Mouse (Mus musculus) stomach, embryonic 14.5 days (tissue): ENCODE results near the gene Gtf3c4. TPM values are rescaled to one million over a fixed set of nuclear protein-coding genes. Genes with fewer than 3 reads are reported as not detected.

Experiments
- ATAC-seq: fragments of 200-750 bp; cut with Nextera tagmentation; 2 replicates; pipeline ENCODE4 v1.8.0; 2017; ENCODE audit warnings: low read depth, moderate TSS enrichment; ENCODE audit not compliant: insufficient number of reproducible peaks, insufficient read depth, low FRiP score
- H3K27ac ChIP-seq: fragments of 300-500 bp; sonication (generic); 2 replicates; pipeline ENCODE4 v1.5.1; 2014; ENCODE audit warnings: mild to moderate bottlenecking, low read length, moderate library complexity, mixed read lengths
- H3K27me3 ChIP-seq: fragments of 300-500 bp; sonication (generic); 2 replicates; pipeline ENCODE4 v1.6.1; 2014; ENCODE audit warnings: low read length, control low read depth, mixed read lengths; ENCODE audit not compliant: control insufficient read depth, insufficient read depth
- H3K36me3 ChIP-seq: fragments of 300-500 bp; sonication (generic); 2 replicates; pipeline ENCODE4 v1.6.1; 2014; ENCODE audit warnings: mild to moderate bottlenecking, control low read depth, low read length, moderate library complexity, mixed read lengths; ENCODE audit not compliant: control insufficient read depth, insufficient read depth
- H3K4me1 ChIP-seq: fragments of 300-500 bp; sonication (generic); 2 replicates; pipeline ENCODE4 v1.6.1; 2014; ENCODE audit warnings: low read length, control low read depth, mixed read lengths; ENCODE audit not compliant: control insufficient read depth, insufficient read depth
- H3K4me2 ChIP-seq: fragments of 300-500 bp; sonication (generic); replicated peaks from 2 replicates; pipeline ENCODE4 v1.6.1; 2014; ENCODE audit warnings: low read depth, low read length, control low read depth
- H3K4me3 ChIP-seq: fragments of 300-500 bp; sonication (generic); 2 replicates; pipeline ENCODE4 v1.5.1; 2014; ENCODE audit warnings: low read depth, low read length, control low read depth
- H3K9ac ChIP-seq: fragments of 300-500 bp; sonication (generic); replicated peaks from 2 replicates; pipeline ENCODE4 v1.6.1; 2014; ENCODE audit warnings: low read depth, mild to moderate bottlenecking, control low read depth, low read length, moderate library complexity, mixed read lengths
- H3K9me3 ChIP-seq: fragments of 300-500 bp; sonication (generic); 2 replicates; pipeline ENCODE4 v1.6.1; 2016; ENCODE audit warnings: low read depth, low read length, control low read depth; ENCODE audit not compliant: control insufficient read depth
- WGBS: fragments of 180-500 bp; shearing (Covaris S2); extraction: QIAGEN DNeasy Blood & Tissue Kit; methylation state at CpG from one replicate; pipeline ENCODE4 v1.1.7; 2014; 5-methylcytosine and 5-hydroxymethylcytosine counted together
- polyA plus RNA-seq: library from polyadenylated mRNA; unstranded; fragments of >200 nt; fragmentation: Nextera tagmentation; extraction: Ambion mirVana; gene quantifications from 2 replicates; pipeline ENCODE4 v1.2.1, GENCODE M21; 2014

Gene Gtf3c4
- polyA plus RNA-seq, 1 experiment from 2014 or later, result 23.3 TPM

DNA sequence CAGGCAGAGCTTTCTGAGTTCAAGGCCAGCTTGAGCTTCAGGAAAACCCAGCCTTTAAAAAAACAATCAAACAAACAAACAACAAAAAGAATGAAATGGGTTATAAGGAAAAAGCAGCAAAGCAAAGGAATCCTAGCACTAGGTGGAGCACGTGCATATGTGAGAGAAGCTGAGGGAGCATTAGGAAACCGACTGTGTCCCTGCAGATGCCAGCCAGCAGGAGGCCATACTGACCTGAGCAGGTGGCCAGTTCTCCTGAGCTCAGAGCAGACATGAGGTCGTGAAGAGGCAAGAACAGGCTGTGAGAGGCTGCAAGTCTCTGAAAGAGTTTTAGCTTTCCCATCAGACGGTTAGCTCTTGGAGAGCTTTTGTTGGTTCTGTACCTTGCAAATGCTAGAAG is 10.9 kb downstream of the Gtf3c4 start:
- peaks cover 78% of the 10 kb centered on the region for H3K36me3 ChIP-seq
- no peak for ATAC-seq
- 30% methylated on average over 4 of the region's 4 CpGs for WGBS

DNA sequence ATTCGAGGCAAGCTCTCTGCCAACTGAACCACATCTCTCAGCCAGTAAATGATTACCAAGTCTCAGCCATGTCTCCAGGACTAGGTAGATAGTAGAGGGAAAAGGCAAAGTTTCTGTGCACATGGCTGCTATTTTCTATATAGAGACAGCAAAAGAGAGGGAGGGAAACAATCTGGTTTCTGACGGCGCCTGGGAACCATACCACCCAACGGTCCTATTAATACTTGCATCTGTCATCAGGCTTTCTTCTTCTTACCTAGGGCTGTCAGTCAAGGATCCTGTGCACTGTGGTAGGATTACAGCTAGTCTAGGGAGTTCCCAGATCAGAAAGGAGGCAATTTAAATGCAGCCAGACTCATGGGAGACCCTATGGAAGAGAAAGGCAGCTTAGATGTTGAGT is 21.3 kb downstream of the Gtf3c4 start:
- no peak for ATAC-seq
- H3K4me2 ChIP-seq, result no peak overlapping the region
- no peaks in the 10 kb centered on the region for H3K27me3 ChIP-seq
- peaks cover 5% of the 10 kb centered on the region for H3K36me3 ChIP-seq
- no peaks in the 10 kb centered on the region for H3K9me3 ChIP-seq
- no peaks in the 10 kb centered on the region for H3K4me1 ChIP-seq
- H3K9ac ChIP-seq, result no peak overlapping the region
- H3K27ac ChIP-seq, result no peak overlapping the region
- 68% methylated on average over 4 of the region's 4 CpGs for WGBS
- H3K4me3 ChIP-seq, result no peak overlapping the region

More for the DNA sequence above, 10.9 kb downstream of the Gtf3c4 start:
- H3K9me3 ChIP-seq, result no peaks in the 10 kb centered on the region
- no peaks in the 10 kb centered on the region for H3K27me3 ChIP-seq
- H3K27ac ChIP-seq, result no peak overlapping the region
- H3K4me1 ChIP-seq, result no peaks in the 10 kb centered on the region
- H3K9ac ChIP-seq, result no peak overlapping the region
- H3K4me3 ChIP-seq, result no peak overlapping the region
- no peak overlapping the region for H3K4me2 ChIP-seq

DNA sequence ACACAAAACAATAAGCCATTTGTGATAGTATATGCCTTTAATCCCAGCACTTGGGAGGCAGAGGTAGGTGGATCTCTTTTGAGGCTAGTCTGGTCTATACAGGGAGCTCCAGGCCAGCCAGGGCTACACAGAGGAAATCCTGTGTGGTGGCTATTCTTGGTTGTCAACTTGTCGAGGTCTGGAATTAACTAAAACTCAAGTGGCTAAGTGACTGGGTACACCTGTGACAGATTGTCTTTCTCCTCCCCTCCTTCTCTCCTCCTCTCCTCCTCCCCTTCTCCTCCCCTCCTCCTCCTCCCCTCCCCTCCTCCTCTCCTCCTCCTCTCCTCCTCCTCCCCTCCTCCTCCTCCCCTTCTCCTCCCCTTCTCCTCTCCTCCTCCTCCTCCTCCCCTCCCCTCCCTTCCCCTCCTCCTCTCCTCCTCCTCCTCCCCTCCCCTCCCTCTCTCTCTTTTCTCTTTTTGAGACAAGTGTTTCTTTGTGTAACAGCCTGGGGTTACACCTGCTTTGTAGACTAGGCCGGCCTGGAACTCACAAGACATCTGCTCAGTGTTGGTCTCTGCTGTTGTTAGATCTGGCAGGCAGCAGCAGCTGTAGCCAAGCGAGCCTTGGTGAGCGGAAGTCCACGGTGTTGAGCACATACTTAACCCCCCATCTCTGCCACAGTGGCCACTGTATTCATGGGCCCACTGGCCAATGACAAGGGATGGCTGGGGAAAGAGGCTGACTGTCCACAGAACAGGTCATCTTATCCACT is 29.7 kb downstream of the Gtf3c4 start:
- Histone ChIP-seq H3K4me3 (no peak overlapping the region), H3K36me3 (no peaks in the 10 kb centered on the region), H3K27me3 (no peaks in the 10 kb centered on the region), H3K27ac (no peak overlapping the region), H3K4me1 (0 out of 2 replicates have a peak, but pooled peaks cover 3% of the 10 kb centered on the region), H3K9ac (no peak overlapping the region), H3K4me2 (no peak overlapping the region), H3K9me3 (no peaks in the 10 kb centered on the region)
- 56% methylated on average over 5 of the region's 5 CpGs for WGBS
- no peak for ATAC-seq

DNA sequence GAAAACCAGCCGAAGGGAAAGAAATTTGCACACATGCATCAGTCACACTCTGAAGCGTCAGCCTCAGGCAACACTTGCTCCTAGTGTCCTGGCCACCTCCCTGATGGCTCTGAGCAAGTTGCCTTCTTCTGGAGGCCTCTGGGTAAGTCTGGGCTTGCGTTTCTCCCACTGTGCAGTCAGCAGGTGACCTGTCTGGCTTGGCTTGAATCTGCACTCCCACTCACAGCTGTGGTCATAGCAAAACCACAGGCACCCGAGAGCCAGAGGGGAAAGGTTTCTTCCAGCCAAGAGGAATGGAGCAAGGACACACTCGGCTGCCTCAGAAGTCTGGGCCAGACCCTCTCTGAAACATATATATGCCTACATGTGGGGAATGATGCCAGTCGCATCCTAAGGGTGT is 31.3 kb downstream of the Gtf3c4 start:
- Histone ChIP-seq H3K4me1 (0 out of 2 replicates have a peak, but pooled peaks cover 3% of the 10 kb centered on the region), H3K9ac (no peak overlapping the region)

DNA sequence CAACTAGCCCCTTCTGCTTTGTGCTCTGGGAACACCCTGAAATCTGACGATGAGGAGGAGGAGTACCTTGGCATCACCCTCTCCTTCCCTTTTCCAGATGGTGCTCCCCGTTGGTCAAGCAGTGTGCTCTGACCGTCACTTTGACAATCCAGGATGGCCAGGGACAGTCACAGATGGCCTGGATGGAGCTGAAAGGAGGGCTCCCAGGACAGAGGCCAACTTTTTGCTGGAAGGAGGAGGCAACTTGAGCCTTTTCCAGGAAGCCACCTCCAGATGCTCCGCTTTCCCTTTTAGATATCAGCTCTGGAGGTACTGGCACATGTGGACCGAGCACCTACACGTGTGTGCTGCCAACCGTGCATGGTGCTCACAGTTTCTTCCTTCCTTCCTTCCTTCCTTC is 36.8 kb downstream of the Gtf3c4 start:
- 85% methylated on average over 7 of the region's 7 CpGs for WGBS
- H3K4me3 ChIP-seq, result no peak overlapping the region
- H3K9ac ChIP-seq, result no peak overlapping the region
- H3K27me3 ChIP-seq, result no peaks in the 10 kb centered on the region
- H3K9me3 ChIP-seq, result no peaks in the 10 kb centered on the region
- no peaks in the 10 kb centered on the region for H3K36me3 ChIP-seq
- no peak overlapping the region for H3K27ac ChIP-seq
- no peak for ATAC-seq
- H3K4me2 ChIP-seq, result no peak overlapping the region
- H3K4me1 ChIP-seq, result 0 out of 2 replicates have a peak, but pooled peaks cover 1% of the 10 kb centered on the region

More for the DNA sequence above, 31.3 kb downstream of the Gtf3c4 start:
- no peaks in the 10 kb centered on the region for H3K36me3 ChIP-seq
- H3K27me3 ChIP-seq, result no peaks in the 10 kb centered on the region
- no peak for ATAC-seq
- H3K4me2 ChIP-seq, result no peak overlapping the region
- 81% methylated on average over 6 of the region's 6 CpGs for WGBS
- no peak overlapping the region for H3K4me3 ChIP-seq
- no peak overlapping the region for H3K27ac ChIP-seq
- no peaks in the 10 kb centered on the region for H3K9me3 ChIP-seq

DNA sequence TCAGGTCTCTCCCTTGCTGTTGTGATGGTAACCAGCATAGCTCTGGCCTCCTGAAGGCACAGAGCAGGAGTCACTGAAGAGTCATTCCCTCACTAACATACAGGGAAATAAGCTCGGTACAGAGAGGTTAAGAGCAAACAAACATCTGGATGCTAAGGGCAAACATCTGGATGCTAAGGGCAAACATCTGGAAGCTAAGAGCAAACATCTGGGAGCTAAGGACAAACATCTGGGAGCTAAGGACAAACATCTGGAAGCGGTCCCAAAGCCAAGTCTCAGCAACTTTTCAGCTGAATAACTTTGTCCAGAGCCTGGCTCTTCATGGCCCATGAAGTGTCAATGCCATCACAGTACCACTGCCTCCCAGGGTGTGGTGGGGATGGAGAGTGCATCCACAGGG is 40.6 kb downstream of the Gtf3c4 start:
- Histone ChIP-seq H3K27ac (no peak overlapping the region), H3K27me3 (no peaks in the 10 kb centered on the region), H3K9me3 (no peaks in the 10 kb centered on the region), H3K36me3 (no peaks in the 10 kb centered on the region), H3K4me1 (0 out of 2 replicates have a peak, but pooled peaks cover 3% of the 10 kb centered on the region), H3K9ac (no peak overlapping the region), H3K4me3 (no peak overlapping the region), H3K4me2 (no peak overlapping the region)
- ATAC-seq, result no peak
- WGBS, result 40% methylated on average over 2 of the region's 2 CpGs

DNA sequence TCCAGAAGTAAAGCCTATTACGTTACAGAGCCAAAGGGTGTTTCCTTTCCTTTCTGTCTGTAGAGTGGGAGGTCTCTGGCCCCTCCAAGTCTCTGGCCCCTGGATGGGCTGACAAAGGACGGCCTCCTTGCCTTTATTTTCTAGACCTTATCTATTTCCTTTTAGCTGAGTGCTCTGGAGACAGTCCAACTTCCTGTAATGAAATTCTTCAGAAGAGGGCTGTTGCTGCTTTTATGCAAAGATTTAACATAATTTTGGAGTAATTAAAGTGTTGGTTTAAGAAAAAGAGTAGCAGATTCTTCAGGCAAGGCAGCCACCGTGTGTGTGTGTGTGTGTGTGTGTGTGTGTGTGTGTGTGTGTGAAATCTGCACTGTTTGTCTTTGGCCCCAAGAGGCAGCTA is 41.8 kb downstream of the Gtf3c4 start:
- no peak overlapping the region for H3K4me2 ChIP-seq
- no peaks in the 10 kb centered on the region for H3K27me3 ChIP-seq
- 0 out of 2 replicates have a peak, but pooled peaks cover 3% of the 10 kb centered on the region for H3K4me1 ChIP-seq
- ATAC-seq, result no peak
- no peak overlapping the region for H3K9ac ChIP-seq
- WGBS, result 22% methylated on average over 3 of the region's 3 CpGs
- H3K4me3 ChIP-seq, result no peak overlapping the region
- H3K27ac ChIP-seq, result no peak overlapping the region
- H3K36me3 ChIP-seq, result no peaks in the 10 kb centered on the region
- no peaks in the 10 kb centered on the region for H3K9me3 ChIP-seq

DNA sequence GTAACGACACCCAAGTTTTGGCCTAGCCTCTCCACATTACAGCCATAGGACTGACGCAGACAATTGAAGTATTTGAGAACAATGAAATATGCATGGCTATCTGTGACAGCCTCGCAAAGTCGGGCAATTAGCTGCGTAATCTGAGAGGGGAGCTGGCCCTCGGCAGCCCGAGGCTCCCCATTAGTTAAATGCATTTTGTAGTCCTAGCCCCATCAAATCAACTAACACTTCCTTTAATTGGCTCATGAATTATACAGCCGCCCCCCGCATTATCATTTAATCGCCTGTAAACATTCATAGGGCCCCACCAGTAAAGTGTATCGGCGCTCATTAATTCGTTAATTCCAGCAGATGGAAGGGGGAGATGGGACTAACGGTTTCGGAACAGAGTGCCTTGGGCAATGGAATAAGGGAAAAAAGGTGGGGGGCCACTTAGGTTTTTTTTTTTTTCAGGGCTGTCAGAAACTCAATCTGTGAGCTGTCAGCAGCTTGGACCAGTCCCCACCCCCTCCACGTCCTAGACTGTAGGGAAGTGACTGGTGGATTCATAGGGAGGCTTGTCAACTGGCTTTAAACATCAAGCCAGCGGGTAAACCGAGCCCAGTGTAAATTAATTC is 42.6 kb downstream of the Gtf3c4 start:
- Histone ChIP-seq H3K4me1 (0 out of 2 replicates have a peak, but pooled peaks cover 3% of the 10 kb centered on the region), H3K9me3 (no peaks in the 10 kb centered on the region), H3K27me3 (no peaks in the 10 kb centered on the region), H3K9ac (no peak overlapping the region), H3K27ac (no peak overlapping the region), H3K4me2 (no peak overlapping the region), H3K36me3 (no peaks in the 10 kb centered on the region), H3K4me3 (no peak overlapping the region)
- no peak for ATAC-seq
- WGBS, result 57% methylated on average over 18 of the region's 18 CpGs
